Mouse (Mus musculus) adrenal gland, adult 18-20 months (tissue): Measurements from ENCODE around the gene A630095N17Rik. TPM values are rescaled to one million over a fixed set of nuclear protein-coding genes. Genes with fewer than 3 reads are reported as not detected.
A peak's percentile ranks its signal among the peaks of the same experiment; 100 is the strongest.

Source experiments
- DNase-seq, 2 experiments: peaks; one replicate each; pipeline ENCODE4 v3.0.0; 2021 to 2022; ENCODE audit warnings: low spot score in 2 of 2
- long read RNA-seq, 2 experiments: library from polyadenylated mRNA; stranded (forward); transcript quantifications; one replicate each; pipeline ENCODE4 v2.0.0; 2021
- total RNA-seq, 2 experiments: library from RNA; stranded (reverse); gene quantifications; 1 replicate in 1 of 2; 2 replicates in 1 of 2; pipeline ENCODE4 v1.2.3; 2021

The A630095N17Rik gene
- total RNA-seq = not detected
- long read RNA-seq, experiment 1 = 0 reads
- long read RNA-seq, experiment 2 = 0 reads

DNA sequence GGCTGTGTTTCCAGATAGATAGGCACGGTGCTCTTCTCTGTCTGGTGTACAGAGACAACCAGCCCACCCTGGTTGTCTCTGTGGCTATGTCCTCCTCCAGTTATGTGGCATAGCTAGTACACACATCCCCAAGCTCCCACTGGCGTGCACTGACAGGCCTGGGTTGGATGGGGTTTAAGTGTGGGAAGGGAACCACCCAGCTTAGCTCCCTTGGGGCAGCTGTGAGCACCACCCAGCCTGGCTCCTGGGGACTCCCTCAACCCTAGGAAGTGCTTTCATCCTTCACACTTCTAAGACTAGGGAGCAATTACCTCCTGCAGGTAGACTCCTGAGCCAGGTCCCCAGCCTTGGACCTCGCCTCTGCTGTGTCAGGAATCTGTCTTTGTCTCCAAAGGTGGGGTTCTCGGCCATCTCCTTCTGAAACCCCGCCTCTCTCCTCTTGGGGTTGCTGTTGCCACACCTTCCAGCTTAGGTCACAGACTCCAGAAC lies at the start of gene A630095N17Rik:
Gene A630095N17Rik (minus strand): TSS at position 439 of the 489 bp plus-strand sequence.
- DNase-seq = no peak

GRCm38 (mm10) chr1:75278228-75278627 lies 46.3 kb upstream of the A630095N17Rik start, which contains the start of gene Resp18:
TSS of gene Resp18 (minus strand) at chr1:75278415.
- DNase-seq = no peak

GRCm38 (mm10) chr1:75277195-75278188 lies 45.6 kb upstream of the A630095N17Rik start:
- peak; percentile 46 to 62 for DNase-seq

DNA sequence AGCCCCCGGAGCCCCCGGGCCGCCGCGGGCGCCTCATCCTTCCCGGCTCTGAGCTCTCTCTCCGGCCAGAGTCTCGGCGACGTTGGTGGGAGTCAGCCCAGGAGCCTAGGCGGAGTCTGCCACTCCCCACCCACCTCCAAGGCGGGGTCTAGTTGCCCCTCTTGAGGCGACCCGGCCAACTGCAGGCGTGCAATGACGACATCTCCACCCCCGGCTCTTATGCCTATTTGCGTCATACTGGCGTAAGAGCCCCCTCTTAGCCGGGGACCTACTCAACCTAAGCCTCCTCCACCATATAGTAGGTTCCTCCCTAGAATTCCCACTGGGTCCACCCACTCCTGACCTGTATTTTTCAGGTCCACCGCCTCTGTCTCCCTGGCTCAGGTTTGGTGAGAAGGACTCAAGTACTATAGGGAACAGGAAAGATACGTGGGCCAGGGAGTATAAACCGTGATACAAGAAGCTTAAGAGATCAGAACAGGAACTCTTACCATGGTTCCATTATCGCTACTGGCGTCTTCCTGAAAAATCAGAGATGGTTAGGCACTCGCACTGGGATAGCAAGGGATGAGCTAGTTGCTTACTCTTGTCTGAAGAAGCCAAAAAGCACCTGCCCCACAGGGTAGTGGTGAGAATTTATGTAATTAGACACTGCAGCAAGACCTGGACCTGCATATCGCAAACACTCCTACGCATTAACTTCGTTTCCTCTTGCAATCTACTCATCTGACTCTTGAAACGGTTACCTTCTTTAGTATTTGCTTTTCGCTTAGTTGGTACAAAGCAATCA lies 32.4 kb upstream of the A630095N17Rik start, which contains the start of gene Ptprn:
Gene Ptprn (minus strand): TSS at position 412 of the 790 bp plus-strand sequence.
- no peak for DNase-seq

DNA sequence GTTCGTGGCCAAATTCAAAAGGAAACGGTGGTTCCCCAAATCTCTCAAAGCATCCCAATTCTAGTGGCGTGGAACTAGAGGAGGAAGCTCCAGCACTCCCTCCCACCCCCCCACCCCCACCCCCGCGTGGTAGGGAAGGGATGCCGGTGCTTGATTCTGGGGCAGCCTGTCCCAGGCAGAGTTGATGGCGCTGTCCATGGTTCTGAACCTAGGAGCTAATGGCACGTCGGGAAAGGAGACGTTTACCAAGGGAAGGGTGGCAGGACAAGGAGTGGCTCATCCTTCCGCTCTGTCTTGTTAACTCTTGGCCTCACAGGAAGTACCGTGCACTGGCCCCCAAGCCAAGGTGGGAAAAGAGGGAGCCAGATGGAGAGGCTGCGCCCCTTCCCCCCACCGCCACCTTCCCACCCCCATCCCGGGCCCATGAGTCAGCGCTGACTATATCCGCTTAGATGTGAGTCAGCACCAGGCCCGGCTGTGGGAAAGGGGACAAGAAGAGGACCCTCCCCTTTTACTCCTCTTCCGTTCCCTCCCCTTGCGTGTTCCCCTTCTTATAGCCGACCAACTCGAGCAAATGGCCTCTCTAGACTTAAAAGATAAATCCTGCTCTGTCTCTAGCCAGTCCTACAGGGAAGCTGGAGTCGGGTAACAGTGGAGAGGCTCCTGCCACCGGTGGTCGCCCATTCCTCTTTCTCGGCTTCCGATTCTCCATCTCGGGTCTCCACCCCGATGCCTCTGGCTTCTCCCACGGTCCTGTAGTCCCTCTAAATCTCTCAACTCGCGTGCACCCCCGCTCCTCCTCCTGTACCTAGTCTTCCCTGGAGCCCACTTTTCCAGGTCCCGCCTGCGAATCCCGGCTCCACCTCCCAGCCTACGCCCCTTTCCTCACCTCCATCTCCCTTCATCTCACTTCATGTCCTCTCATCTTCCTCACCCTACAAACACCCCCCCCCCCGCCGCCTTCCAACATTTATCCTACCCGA lies 31.4 kb upstream of the A630095N17Rik start:
- DNase-seq = peak; percentile 63 to 68

- DNase-seq = no peak
Observed at GRCm38 (mm10) chr1:75261278-75261677, 29.4 kb upstream of the A630095N17Rik start.

GRCm38 (mm10) chr1:75255516-75256046 lies 23.7 kb upstream of the A630095N17Rik start:
- DNase-seq = no peak

DNA sequence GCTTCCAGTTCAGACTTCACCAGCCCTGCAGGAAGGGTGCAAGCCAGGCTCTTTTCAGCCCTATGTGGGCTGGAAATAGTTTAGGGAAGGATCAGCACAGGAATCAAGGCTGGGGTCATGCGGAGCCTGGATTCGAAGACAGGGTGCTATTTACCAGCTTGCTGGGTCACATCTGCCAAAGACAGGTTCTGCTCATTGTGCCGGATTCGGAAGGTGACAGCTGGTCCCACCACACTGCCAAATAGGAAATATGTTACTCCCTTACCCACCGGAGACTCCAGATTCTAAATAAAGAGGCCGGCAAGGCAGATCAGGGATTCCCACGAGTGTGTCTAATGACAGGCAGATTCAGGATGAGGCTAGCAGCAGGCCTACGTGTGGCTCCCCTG lies 22.7 kb upstream of the A630095N17Rik start:
- DNase-seq = no peak

DNA sequence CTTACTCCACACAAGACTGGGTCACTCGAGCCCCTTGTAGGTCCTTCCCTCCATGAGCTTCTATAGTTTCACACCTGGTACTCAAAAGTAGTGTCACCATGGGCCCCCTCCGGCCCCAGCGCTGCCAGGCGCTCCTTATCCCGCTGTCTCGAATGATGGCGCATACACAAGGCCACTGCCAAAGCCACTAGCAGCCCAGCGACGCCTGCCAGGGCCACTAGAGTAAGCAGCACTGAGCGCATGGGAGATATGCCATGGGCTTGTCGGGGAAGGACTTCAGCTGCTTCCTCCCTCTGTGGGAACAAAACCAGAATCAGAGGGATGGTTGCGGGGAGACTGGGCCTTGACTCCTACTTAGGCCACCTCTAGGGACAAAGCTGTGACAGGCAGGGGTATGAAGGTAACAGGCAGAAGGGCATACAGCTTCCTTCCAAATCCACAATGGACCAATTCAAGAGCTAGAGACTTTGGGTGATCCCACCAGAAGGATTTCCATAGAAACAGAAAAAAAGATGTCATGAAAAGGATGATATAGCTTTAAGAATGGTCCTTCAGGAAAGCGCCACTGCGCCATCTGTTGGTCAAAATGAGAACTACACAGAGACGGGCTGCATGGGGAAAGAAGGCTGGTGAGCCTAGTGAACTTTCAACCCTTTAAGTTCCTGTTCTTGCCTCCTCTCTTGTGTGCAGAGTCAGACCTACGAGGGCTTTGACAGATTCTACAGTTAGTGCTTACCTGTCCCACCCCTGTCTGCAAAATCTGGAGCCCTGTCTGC lies 22.1 kb upstream of the A630095N17Rik start:
- DNase-seq = peak; percentile 86 to 88

- DNase-seq = no peak
Observed at GRCm38 (mm10) chr1:75253029-75253428, 21.1 kb upstream of the A630095N17Rik start.

DNA sequence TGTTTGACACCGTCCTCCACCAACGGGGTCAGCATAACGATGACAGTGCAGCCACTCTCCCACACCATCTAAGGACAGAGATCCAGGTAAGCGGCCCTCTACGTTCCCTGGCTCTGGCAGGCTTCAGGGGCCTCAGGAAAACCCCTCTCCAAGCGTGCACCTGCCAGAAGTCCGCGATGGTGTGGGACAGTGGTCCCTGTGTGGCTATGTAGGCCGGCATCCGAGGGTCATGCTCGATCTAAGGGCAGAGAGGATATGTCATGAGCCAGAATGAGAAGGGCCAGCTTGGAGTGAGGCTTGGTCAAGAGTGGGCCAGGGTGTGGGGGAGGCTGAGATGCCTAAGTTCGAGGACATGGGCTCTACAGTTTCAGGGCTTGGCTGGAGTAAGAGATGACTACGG lies 20.4 kb upstream of the A630095N17Rik start:
- no peak for DNase-seq

DNA sequence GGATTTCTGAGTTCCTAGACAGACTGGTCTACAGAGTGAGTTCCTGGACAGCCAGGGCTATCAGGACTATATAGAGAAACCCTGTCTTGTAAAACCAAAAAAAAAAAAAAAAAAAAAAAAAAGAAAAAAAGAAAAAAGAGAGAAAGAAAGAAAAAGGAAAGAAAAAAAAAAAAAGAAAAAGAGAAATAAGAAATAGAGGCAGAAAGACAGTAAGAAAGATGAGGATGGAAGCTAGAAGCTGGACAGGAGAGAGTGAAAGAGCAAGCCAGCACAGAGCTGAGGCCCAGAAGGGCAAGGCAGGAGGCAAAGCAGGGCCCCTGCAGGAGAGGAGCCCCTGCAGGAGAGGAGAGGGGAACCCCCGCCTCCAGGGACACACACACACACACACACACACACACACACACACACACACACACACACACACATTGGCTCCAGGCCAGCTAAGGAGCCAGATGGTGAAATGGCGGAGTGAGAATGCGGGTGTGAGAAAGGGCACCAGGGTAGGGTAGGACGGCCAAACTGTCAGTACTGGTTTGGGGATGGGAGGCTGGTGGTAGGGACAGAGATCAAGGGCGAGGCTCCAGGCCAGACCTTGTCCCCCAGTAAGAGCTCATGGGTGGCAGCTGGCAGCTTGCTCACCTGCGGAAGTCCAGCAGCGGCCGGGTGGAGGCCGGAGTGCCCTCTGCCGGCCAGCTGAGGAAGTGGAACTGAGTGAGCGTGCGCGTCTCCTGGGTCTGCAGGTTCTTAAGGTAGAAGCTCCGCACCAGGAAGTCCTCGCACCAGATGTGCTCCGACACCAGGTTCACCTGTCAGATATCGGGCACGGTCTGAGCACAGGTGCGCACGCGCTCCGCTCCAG lies 19.4 kb upstream of the A630095N17Rik start:
- DNase-seq = peak; percentile 78 to 84

DNA sequence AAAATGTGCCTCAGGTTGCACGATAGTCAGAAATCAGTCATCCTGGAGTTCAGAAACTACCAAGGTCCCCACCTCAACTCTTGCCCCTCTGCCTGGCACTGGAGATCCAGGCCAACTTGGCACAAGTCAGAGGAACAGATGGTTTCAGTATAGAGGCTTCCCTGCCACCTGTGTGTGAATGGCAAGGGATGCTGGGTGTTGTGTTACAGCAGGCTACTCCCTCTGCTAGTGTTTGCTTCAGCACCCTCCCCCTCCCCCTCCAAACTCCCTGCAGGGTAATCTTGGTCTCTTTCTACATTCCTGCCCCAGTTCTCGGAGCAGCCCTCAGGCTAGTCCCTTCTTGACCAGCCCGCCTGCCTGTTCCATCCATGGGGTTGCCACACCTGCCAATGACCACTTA lies 18.6 kb upstream of the A630095N17Rik start:
- no peak for DNase-seq

DNA sequence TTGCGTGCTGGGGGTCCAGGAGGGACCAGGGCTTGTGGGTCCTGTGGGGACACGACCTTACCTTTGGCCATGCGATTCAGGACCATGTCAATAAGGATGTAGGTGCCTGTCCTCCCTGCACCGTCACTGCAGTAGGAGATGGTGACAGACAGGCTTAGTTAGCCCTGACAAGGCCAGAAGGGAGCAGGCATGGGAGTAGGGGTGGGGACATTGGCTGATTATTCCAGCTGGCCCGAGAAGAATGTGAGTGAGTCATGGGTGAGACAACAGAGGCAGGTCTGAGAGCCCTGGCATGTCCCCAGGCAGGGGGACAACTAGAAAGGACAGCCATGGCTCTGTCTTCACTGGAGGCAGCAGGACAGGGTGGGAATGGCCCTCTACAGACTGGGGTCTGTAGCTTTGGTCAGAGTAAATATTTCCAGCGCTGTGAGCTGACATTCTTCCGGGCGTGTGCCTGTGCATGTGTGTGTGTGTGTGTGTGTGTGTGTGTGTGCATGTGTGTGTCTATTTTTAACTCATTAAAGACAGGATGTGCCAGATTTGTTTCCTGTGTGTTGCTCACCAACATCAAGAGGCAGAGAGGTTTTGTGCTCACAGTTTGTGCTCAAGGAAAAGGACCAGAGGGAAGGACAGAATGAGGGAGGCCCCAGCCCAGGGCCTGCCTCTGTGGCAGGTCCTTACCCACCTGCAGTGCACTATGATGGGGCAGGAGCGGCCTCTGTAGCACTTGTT lies 16.3 kb upstream of the A630095N17Rik start:
- DNase-seq = peak in 1 of 2 experiments; percentile 49

DNA sequence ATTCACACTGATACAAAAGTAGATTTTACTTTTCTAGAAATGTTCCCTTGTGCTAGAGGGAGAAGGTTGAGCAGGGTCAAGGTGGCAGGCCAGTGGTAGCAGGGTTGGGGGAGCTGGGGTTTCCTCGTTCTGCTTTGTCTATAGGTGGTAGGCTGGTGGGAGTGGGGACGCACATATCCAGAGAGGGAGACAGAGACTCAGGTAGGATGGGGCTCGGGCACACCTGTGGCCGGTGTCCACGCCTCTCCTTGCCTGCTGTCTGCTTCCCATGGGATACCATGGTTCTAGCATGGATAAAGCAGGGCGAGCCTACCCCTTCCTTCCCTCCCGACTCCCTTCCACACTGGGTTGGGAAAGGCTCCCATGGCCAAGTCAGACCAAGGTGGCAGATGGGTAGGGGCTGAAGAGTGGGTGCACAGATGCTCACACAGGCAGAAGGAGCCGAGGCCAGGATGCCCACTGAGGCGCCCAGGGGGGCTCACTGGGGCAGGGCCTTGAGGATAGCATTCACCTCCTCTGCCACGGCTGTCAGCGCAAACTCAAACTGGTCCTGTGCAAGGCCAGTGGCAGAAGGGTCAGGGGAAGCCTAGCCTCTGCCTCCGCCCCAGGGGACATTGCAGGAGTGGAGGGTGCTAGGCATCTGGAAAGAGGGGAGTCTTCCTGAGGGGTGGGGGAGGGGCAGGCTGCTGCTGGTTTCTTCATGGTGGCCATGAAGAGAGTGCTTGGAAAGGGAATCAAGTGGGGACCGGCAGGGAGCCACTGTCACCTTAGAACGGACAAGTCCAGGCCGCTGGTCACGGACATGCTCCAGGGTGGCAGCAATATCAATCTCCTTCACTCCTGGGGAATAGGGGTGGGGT lies 15.4 kb upstream of the A630095N17Rik start:
- no peak for DNase-seq

DNA sequence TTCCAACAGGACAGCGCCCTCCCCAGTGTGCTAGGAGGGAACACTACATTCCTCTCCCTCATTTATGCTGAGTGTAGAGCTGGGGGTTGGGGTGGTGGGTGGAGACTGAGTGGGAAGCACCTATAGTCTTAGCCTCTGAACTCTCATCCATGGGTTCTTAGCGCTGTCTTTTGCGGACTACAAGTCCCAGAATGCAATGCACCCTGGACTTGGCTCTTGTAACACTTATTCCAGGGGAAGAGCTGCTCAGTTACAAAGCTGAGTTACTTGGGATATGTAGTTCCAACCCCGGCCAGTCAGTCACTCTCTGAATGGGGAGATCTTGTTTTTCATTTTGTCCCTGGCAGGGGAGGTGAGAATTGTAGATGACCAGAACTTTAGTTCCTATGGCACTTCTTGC lies 12.9 kb upstream of the A630095N17Rik start:
- no peak for DNase-seq
